Mouse (Mus musculus) CH12.LX (cell line): ENCODE measurements around the gene Ddah1. TPM values are rescaled to one million over a fixed set of nuclear protein-coding genes. Genes with fewer than 3 reads are reported as not detected.
A peak's percentile ranks its signal among the peaks of the same experiment; 100 is the strongest.

Source experiments
- DNase-seq: peaks from one replicate; pipeline ENCODE4 v3.0.0-alpha.2; 2013; ENCODE audit errors: extremely low read depth
- H3K27ac ChIP-seq: 2 replicates; pipeline ENCODE4 v1.5.1; 2012; ENCODE audit warnings: low read depth, mild to moderate bottlenecking, control low read depth, moderate library complexity; ENCODE audit not compliant: insufficient read depth
- H3K27me3 ChIP-seq: replicated peaks from 2 replicates; pipeline ENCODE3; 2012; ENCODE audit warnings: inconsistent platforms
- H3K36me3 ChIP-seq, 2 experiments: replicated peaks in 1 of 2; 2 replicates each; pipeline versions ENCODE3 to v1.6.1; 2012; ENCODE audit warnings: inconsistent platforms in 1 of 2, low read length in 1 of 2, mild to moderate bottlenecking in 1 of 2, mixed read lengths in 1 of 2, moderate library complexity in 1 of 2; ENCODE audit not compliant: control insufficient read depth in 1 of 2, insufficient read depth in 1 of 2
- H3K4me1 ChIP-seq, 2 experiments: 2 replicates each; pipeline ENCODE4 v1.6.1; 2012; ENCODE audit warnings: inconsistent platforms in 1 of 2, moderate library complexity in 1 of 2; ENCODE audit not compliant: insufficient read depth in 2 of 2, control insufficient read depth in 1 of 2
- H3K4me2 ChIP-seq: 2 replicates; pipeline ENCODE4 v1.6.1; 2012; ENCODE audit warnings: low read depth, mild to moderate bottlenecking, control low read depth; ENCODE audit not compliant: poor library complexity, insufficient read depth, severe bottlenecking
- H3K4me3 ChIP-seq, 3 experiments: fragments of 150-350 bp in 1 of 3; sonication (generic) in 1 of 3; replicated peaks in 1 of 3; 2 replicates each; pipeline versions ENCODE3 to v1.5.1; 2011 to 2012; ENCODE audit warnings: low read depth in 2 of 3, low read length in 2 of 3, mild to moderate bottlenecking in 2 of 3, moderate library complexity in 2 of 3, control low read depth in 1 of 3, improper control_type of control experiment in 1 of 3, inconsistent platforms in 1 of 3, mixed read lengths in 1 of 3; ENCODE audit not compliant: poor library complexity in 1 of 3
- H3K79me2 ChIP-seq: replicated peaks from 2 replicates; pipeline ENCODE4 v1.6.1; 2012; ENCODE audit warnings: mild to moderate bottlenecking, moderate library complexity; ENCODE audit not compliant: control insufficient read depth, poor library complexity, insufficient read depth, severe bottlenecking; ENCODE audit errors: extremely low read depth
- H3K9ac ChIP-seq: 2 replicates; pipeline ENCODE4 v1.6.1; 2012; ENCODE audit warnings: low read depth, mild to moderate bottlenecking, control low read depth, moderate library complexity; ENCODE audit not compliant: insufficient read depth
- H3K9me3 ChIP-seq: replicated peaks from 2 replicates; pipeline ENCODE3; 2012; ENCODE audit warnings: low read length, inconsistent platforms, mixed read lengths
- BHLHE40 ChIP-seq: IDR thresholded peaks from 2 replicates; pipeline ENCODE4 v1.6.1; 2011; ENCODE audit warnings: mild to moderate bottlenecking, low read depth, low read length, improper control_type of control experiment
- CHD2 ChIP-seq: IDR thresholded peaks from 2 replicates; pipeline ENCODE4 v1.6.1; 2011; ENCODE audit warnings: low read length, improper control_type of control experiment
- CTCF ChIP-seq, 2 experiments: IDR thresholded peaks in 1 of 2; conservative IDR thresholded peaks in 1 of 2; 2 replicates each; pipeline ENCODE4 v1.5.1; 2011 to 2012; ENCODE audit warnings: low read depth in 2 of 2, low read length in 2 of 2, improper control_type of control experiment in 1 of 2, inconsistent platforms in 1 of 2, mild to moderate bottlenecking in 1 of 2, moderate library complexity in 1 of 2
- E2F4 ChIP-seq: IDR thresholded peaks from 2 replicates; pipeline ENCODE4 v1.6.1; 2011; ENCODE audit warnings: low read depth, low read length, improper control_type of control experiment; ENCODE audit not compliant: insufficient replicate concordance
- ELF1 ChIP-seq: IDR thresholded peaks from 2 replicates; pipeline ENCODE4 v1.6.1; 2014; ENCODE audit warnings: low read depth, mild to moderate bottlenecking, inconsistent platforms, low read length, improper control_type of control experiment
- ETS1 ChIP-seq: conservative IDR thresholded peaks from 2 replicates; pipeline ENCODE4 v1.6.1; 2012; ENCODE audit warnings: low read depth, mild to moderate bottlenecking, inconsistent platforms, low read length, improper control_type of control experiment, moderate library complexity
- GABPA ChIP-seq: IDR thresholded peaks from 2 replicates; pipeline ENCODE4 v1.6.1; 2012; ENCODE audit warnings: low read depth, low read length, improper control_type of control experiment, inconsistent platforms; ENCODE audit not compliant: insufficient replicate concordance
- IRF4 ChIP-seq: IDR thresholded peaks from 2 replicates; pipeline ENCODE4 v1.6.1; 2014; ENCODE audit warnings: low read depth, mild to moderate bottlenecking, inconsistent platforms, low read length, improper control_type of control experiment
- JUN ChIP-seq: IDR thresholded peaks from 2 replicates; pipeline ENCODE4 v1.6.1; 2011; ENCODE audit warnings: low read depth, mild to moderate bottlenecking, low read length, improper control_type of control experiment, moderate library complexity; ENCODE audit not compliant: insufficient read depth
- JUND ChIP-seq: conservative IDR thresholded peaks from 2 replicates; pipeline ENCODE4 v1.6.1; 2011; ENCODE audit warnings: low read depth, low read length, improper control_type of control experiment
- KAT2A ChIP-seq: IDR thresholded peaks from 2 replicates; pipeline ENCODE4 v1.6.1; 2012; ENCODE audit warnings: low read length, improper control_type of control experiment, inconsistent platforms; ENCODE audit not compliant: insufficient replicate concordance
- MAFK ChIP-seq: IDR thresholded peaks from 2 replicates; pipeline ENCODE4 v1.6.1; 2011; ENCODE audit warnings: low read length, improper control_type of control experiment; ENCODE audit not compliant: insufficient replicate concordance
- MAX ChIP-seq: IDR thresholded peaks from 2 replicates; pipeline ENCODE4 v1.6.1; 2011; ENCODE audit warnings: low read length, improper control_type of control experiment
- MAZ ChIP-seq: IDR thresholded peaks from 2 replicates; pipeline ENCODE4 v1.6.1; 2012; ENCODE audit warnings: low read depth, mild to moderate bottlenecking, inconsistent platforms, low read length, improper control_type of control experiment, moderate library complexity
- MEF2A ChIP-seq: IDR thresholded peaks from 2 replicates; pipeline ENCODE4 v1.6.1; 2014; ENCODE audit warnings: low read depth, mild to moderate bottlenecking, inconsistent platforms, low read length, improper control_type of control experiment, borderline replicate concordance
- MXI1 ChIP-seq: IDR thresholded peaks from 2 replicates; pipeline ENCODE4 v1.6.1; 2011; ENCODE audit warnings: mild to moderate bottlenecking, low read depth, low read length, improper control_type of control experiment
- MYC ChIP-seq: IDR thresholded peaks from 2 replicates; pipeline ENCODE4 v1.6.1; 2011; ENCODE audit warnings: low read depth, mild to moderate bottlenecking, improper control_type of control experiment, low read length
- NELFE ChIP-seq: IDR thresholded peaks from 2 replicates; pipeline ENCODE4 v1.6.1; 2011; ENCODE audit warnings: low read depth, low read length, improper control_type of control experiment
- NRF1 ChIP-seq: IDR thresholded peaks from 2 replicates; pipeline ENCODE4 v1.6.1; 2014; ENCODE audit warnings: low read depth, mild to moderate bottlenecking, inconsistent platforms, low read length, improper control_type of control experiment, moderate library complexity
- PAX5 ChIP-seq: IDR thresholded peaks from 2 replicates; pipeline ENCODE4 v1.6.1; 2012; ENCODE audit warnings: low read length, inconsistent platforms, mixed read lengths
- POLR2A ChIP-seq: IDR thresholded peaks from 2 replicates; pipeline ENCODE4 v1.6.1; 2011; ENCODE audit warnings: low read depth, mild to moderate bottlenecking, improper control_type of control experiment, low read length
- POLR2AphosphoS2 ChIP-seq: IDR thresholded peaks from 2 replicates; pipeline ENCODE4 v1.6.1; 2011; ENCODE audit warnings: low read depth, low read length, improper control_type of control experiment
- RAD21 ChIP-seq: IDR thresholded peaks from 2 replicates; pipeline ENCODE4 v1.6.1; 2011; ENCODE audit warnings: low read depth, mild to moderate bottlenecking, low read length, improper control_type of control experiment, moderate library complexity
- SMC3 ChIP-seq: IDR thresholded peaks from 2 replicates; pipeline ENCODE4 v1.6.1; 2011; ENCODE audit warnings: low read depth, low read length, improper control_type of control experiment
- TBP ChIP-seq: conservative IDR thresholded peaks from 2 replicates; pipeline ENCODE4 v1.6.1; 2011; ENCODE audit warnings: low read depth, low read length, improper control_type of control experiment
- UBTF ChIP-seq: IDR thresholded peaks from 2 replicates; pipeline ENCODE4 v1.6.1; 2012; ENCODE audit warnings: low read depth, mild to moderate bottlenecking, inconsistent platforms, low read length, improper control_type of control experiment, moderate library complexity
- USF1 ChIP-seq: IDR thresholded peaks from 2 replicates; pipeline ENCODE4 v1.6.1; 2014; ENCODE audit warnings: low read depth, mild to moderate bottlenecking, inconsistent platforms, low read length, improper control_type of control experiment
- ZC3H11A ChIP-seq: IDR thresholded peaks from 2 replicates; pipeline ENCODE4 v1.6.1; 2012; ENCODE audit warnings: low read depth, mild to moderate bottlenecking, inconsistent platforms, low read length, improper control_type of control experiment
- ZMIZ1 ChIP-seq: IDR thresholded peaks from 2 replicates; pipeline ENCODE4 v1.6.1; 2012; ENCODE audit warnings: low read depth, mild to moderate bottlenecking, inconsistent platforms, low read length, improper control_type of control experiment
- ZNF384 ChIP-seq: IDR thresholded peaks from 2 replicates; pipeline ENCODE4 v1.6.1; 2012; ENCODE audit warnings: low read depth, low read length, improper control_type of control experiment, inconsistent platforms
- dilution Hi-C: fragments of 300-500 bp; cut with MboI; formaldehyde crosslinking; loops from 2 replicates; pipeline ENCODE4 v1.14.3; 2020; ENCODE audit warnings: low sequenced_read_pairs; ENCODE audit not compliant: extremely low pct_unique_long_range_greater_than_20kb, extremely low pct_ligation_motif_present
- in situ Hi-C: fragments of 300-500 bp; cut with MboI; formaldehyde crosslinking; loops from 3 replicates; pipeline ENCODE4 v1.14.3; 2019; ENCODE audit warnings: low sequenced_read_pairs, low pct_ligation_motif_present, low pct_unique_long_range_greater_than_20kb, mixed read lengths
- polyA plus RNA-seq: library from polyadenylated mRNA; unstranded; fragments of >175 nt; gene quantifications from 2 replicates; pipeline ENCODE4 v1.2.1, GENCODE M21; 2012; ENCODE audit warnings: low read depth; ENCODE audit not compliant: insufficient read length
- total RNA-seq, 2 experiments: library from RNA; depleted of rRNA; stranded (reverse); fragments of 300-350 nt in 1 of 2; fragments of >200 nt in 1 of 2; gene quantifications; 2 replicates each; pipeline ENCODE4 v1.2.3; 2012 to 2014

The Ddah1 gene
- total and polyA plus RNA-seq, 3 experiments = not detected

GRCm38 (mm10) chr3:145939402-145939801 is 180.9 kb downstream of the Ddah1 start:
- Histone ChIP-seq H3K4me3 (peak overlapping the region; percentile 81 to 90 (median 82)), H3K79me2 (peaks cover 47% of the 10 kb centered on the region), H3K4me1 (peaks cover 7 to 81% of the 10 kb centered on the region in 2 experiments; a peak in 3 of 4 replicates), H3K36me3 (peaks cover 24 to 58% of the 10 kb centered on the region in 2 experiments), H3K4me2 (peak overlapping the region; percentile 95), H3K9ac (peak overlapping the region; percentile 93), H3K27me3 (no peaks in the 10 kb centered on the region), H3K9me3 (no peaks in the 10 kb centered on the region), H3K27ac (no peak overlapping the region)
- dilution Hi-C loops (no loop called here), in situ Hi-C loops (loop anchor here (5.0 kb wide), 2 partner anchors 118 to 243 kb away; no protein-coding TSS in a partner anchor)
- DNase-seq = no peak
- TF ChIP-seq USF1 (no peak), MAX (no peak), GABPA (no peak), POLR2A (no peak), JUN (no peak), RAD21 (no peak), CTCF (conservative IDR thresholded peaks at IDR 0.05 in 1 of 2, IDR thresholded peaks at IDR 0.05 in 1 of 2; ENCODE audit: low read depth in 2 of 2, low read length in 2 of 2) (no peak), MAZ (no peak), MXI1 (no peak), IRF4 (no peak), BHLHE40 (no peak), SMC3 (no peak), POLR2AphosphoS2 (no peak), NRF1 (no peak), ETS1 (no peak)

GRCm38 (mm10) chr3:145939971-145940370 is 181.5 kb downstream of the Ddah1 start:
- Histone ChIP-seq H3K9ac (peak overlapping the region; percentile 93), H3K4me2 (peak overlapping the region; percentile 95), H3K79me2 (peaks cover 47% of the 10 kb centered on the region), H3K27me3 (no peaks in the 10 kb centered on the region), H3K36me3 (peaks cover 27 to 59% of the 10 kb centered on the region in 2 experiments), H3K4me3 (peak overlapping the region; percentile 23 to 82 (median 81)), H3K27ac (no peak overlapping the region), H3K4me1 (peaks cover 5 to 81% of the 10 kb centered on the region in 2 experiments; a peak in 3 of 4 replicates), H3K9me3 (no peaks in the 10 kb centered on the region)
- TF ChIP-seq POLR2AphosphoS2 (no peak), JUN (no peak), CHD2 (no peak), ZC3H11A (no peak), MAFK (no peak), MXI1 (no peak), KAT2A (no peak), TBP (peak; percentile 77), JUND (no peak), MAX (no peak), MAZ (no peak), PAX5 (no peak), UBTF (no peak), ZNF384 (no peak), ELF1 (no peak), ZMIZ1 (no peak), GABPA (no peak), NRF1 (no peak), MEF2A (no peak), MYC (no peak), NELFE (peak; percentile 21; the same call in 1 of the 2 replicates), E2F4 (no peak), POLR2A (peak; percentile 55)
- in situ Hi-C loops (loop anchor here (5.0 kb wide), 2 partner anchors 117 to 242 kb away; no protein-coding TSS in a partner anchor), dilution Hi-C loops (no loop called here)
- peak; percentile 74 for DNase-seq
